Comparison of ENCODE assay signal across 8 mouse cellular contexts in genomic region chr11:70646691-70647650, GRCm38 (mm10). TPM values are rescaled to one million over a fixed set of nuclear protein-coding genes. Genes with fewer than 3 reads are reported as not detected.
A peak's percentile ranks its signal among the peaks of the same experiment; 100 is the strongest.
DNase-seq lines count a peak whose midpoint lies in the region; ATAC-seq and TF ChIP-seq lines count a peak whose summit lies in the region.

TSS of gene Rnf167 (plus strand) at chr11:70647235.
TSS of gene Slc25a11 (minus strand) at chr11:70647479.

- H3ac ChIP-seq in C2C12 (ENCODE audit: control insufficient read depth, insufficient read length, low read depth) (peak within 1 kb of the TSS; percentile 94), myocyte (ENCODE audit: control insufficient read depth, insufficient read length) (peak within 1 kb of the TSS; percentile 62)

- peaks cover 68% of the 10 kb centered on the region for H3K4me1 ChIP-seq in erythroblast, embryonic 14.5 days (ENCODE audit: control insufficient read depth)
- peaks cover 35% of the 10 kb centered on the region for H3K4me1 ChIP-seq in heart, embryonic 11.5 days (ENCODE audit: control insufficient read depth, insufficient read depth, low read length)
- peaks cover 52% of the 10 kb centered on the region for H3K4me1 ChIP-seq in kidney, embryonic 16.5 days (ENCODE audit: insufficient read depth, low read length)
- peaks cover 20% of the 10 kb centered on the region for H3K4me1 ChIP-seq in liver, adult 2 months (ENCODE audit: control insufficient read depth, insufficient read depth, low read length)

- H3K4me3 ChIP-seq in C2C12 (ENCODE audit: insufficient read depth, poor library complexity, severe bottlenecking) (peak within 1 kb of the TSS; percentile 92), myocyte (peak within 1 kb of the TSS; percentile 62)
- peak within 1 kb of the TSS; percentile 74 for H3K4me3 ChIP-seq in erythroblast, embryonic 14.5 days (replicated peaks)
- H3K4me3 ChIP-seq in heart, embryonic 11.5 days (ENCODE audit: low read depth, low read length) = peak within 1 kb of the TSS; percentile 76
- H3K4me3 ChIP-seq in kidney, embryonic 16.5 days (ENCODE audit: low read length) = peak within 1 kb of the TSS; percentile 68
- peak within 1 kb of the TSS; percentile 93 for H3K4me3 ChIP-seq in liver, adult 2 months (ENCODE audit: insufficient read depth, low read depth, low read length)

- H3K36me3 ChIP-seq in C2C12 (ENCODE audit: control insufficient read depth, insufficient read depth) (peaks cover 65% of the 10 kb centered on the region), myocyte (ENCODE audit: control insufficient read depth, insufficient read depth) (peaks cover 35% of the 10 kb centered on the region)
- H3K36me3 ChIP-seq in erythroblast, embryonic 14.5 days (ENCODE audit: control insufficient read depth) = peaks cover 68% of the 10 kb centered on the region
- peaks cover 42% of the 10 kb centered on the region for H3K36me3 ChIP-seq in heart, embryonic 11.5 days (ENCODE audit: control insufficient read depth, insufficient read depth, low read length)
- H3K36me3 ChIP-seq in kidney, embryonic 16.5 days (ENCODE audit: insufficient read depth, low read length) = peaks cover 52% of the 10 kb centered on the region
- peaks cover 28% of the 10 kb centered on the region for H3K36me3 ChIP-seq in liver, adult 2 months (ENCODE audit: control insufficient read depth, insufficient read depth, low read length)
- H3K36me3 ChIP-seq in splenic B cell, adult 2 months (ENCODE audit: control insufficient read depth, insufficient read depth, low read length, poor library complexity, severe bottlenecking) = peaks cover 13% of the 10 kb centered on the region

- peak within 1 kb of the TSS; percentile 94 for H3K27ac ChIP-seq in heart, embryonic 11.5 days (ENCODE audit: low read depth, low read length)
- H3K27ac ChIP-seq in kidney, embryonic 16.5 days (ENCODE audit: low read length) = peak within 1 kb of the TSS; percentile 99
- H3K27ac ChIP-seq in liver, adult 2 months (replicated peaks; ENCODE audit: insufficient read depth, low read depth, low read length) = peak within 1 kb of the TSS; percentile 98

- H3K9ac ChIP-seq in heart, embryonic 11.5 days (ENCODE audit: low read depth, low read length) = peak within 1 kb of the TSS; percentile 91
- H3K9ac ChIP-seq in kidney, embryonic 16.5 days (replicated peaks; ENCODE audit: low read length) = peak within 1 kb of the TSS; percentile 97
- peak within 1 kb of the TSS; percentile 98 for H3K9ac ChIP-seq in liver, adult 2 months (ENCODE audit: low read depth, low read length)

- peaks cover 71% of the 10 kb centered on the region for H3K79me2 ChIP-seq in C2C12 (ENCODE audit: control insufficient read depth, insufficient read depth)
- peaks cover 19% of the 10 kb centered on the region; the same call in 1 of the 2 replicates for H3K79me2 ChIP-seq in liver, adult 2 months (ENCODE audit: control insufficient read depth, insufficient read depth, low read length)
- peaks cover 39% of the 10 kb centered on the region for H3K79me2 ChIP-seq in myocyte (ENCODE audit: control insufficient read depth, insufficient read depth)

- H3K27me3 ChIP-seq in C2C12 (ENCODE audit: control insufficient read depth, insufficient read depth, insufficient read length) = no peaks in the 10 kb centered on the region
- H3K27me3 ChIP-seq in erythroblast, embryonic 14.5 days (ENCODE audit: control insufficient read depth) = no peaks in the 10 kb centered on the region
- H3K27me3 ChIP-seq in heart, embryonic 11.5 days (ENCODE audit: control insufficient read depth, insufficient read depth, low read length) = no peaks in the 10 kb centered on the region
- H3K27me3 ChIP-seq in kidney, embryonic 16.5 days (ENCODE audit: insufficient read depth, low read length) = no peaks in the 10 kb centered on the region
- no peaks in the 10 kb centered on the region for H3K27me3 ChIP-seq in liver, adult 2 months (ENCODE audit: control insufficient read depth, insufficient read depth, low read length)
- H3K27me3 ChIP-seq in myocyte (ENCODE audit: control insufficient read depth, insufficient read depth, insufficient read length) = no peaks in the 10 kb centered on the region
- H3K27me3 ChIP-seq in splenic B cell, adult 2 months (ENCODE audit: control insufficient read depth, insufficient read depth, low read length, poor library complexity, severe bottlenecking) = no peaks in the 10 kb centered on the region

- TF ChIP-seq CTCF in C2C12 (IDR thresholded peaks at IDR 0.05; ENCODE audit: control insufficient read depth, insufficient read depth, insufficient read length) = peak; percentile 21
- no peak for TF ChIP-seq CTCF in brain, embryonic 14.5 days (IDR thresholded peaks at IDR 0.05; ENCODE audit: borderline replicate concordance, extremely low read depth, insufficient read depth, insufficient read length)
- no peak for TF ChIP-seq CTCF in liver, adult 2 months (IDR thresholded peaks at IDR 0.05; ENCODE audit: low read depth, low read length)

- TF ChIP-seq POLR2A in brain, embryonic 14.5 days (IDR thresholded peaks at IDR 0.05; ENCODE audit: borderline replicate concordance, extremely low read depth, insufficient read depth, insufficient read length, poor library complexity, severe bottlenecking) = peak; percentile 78
- TF ChIP-seq POLR2A in liver, adult 2 months (IDR thresholded peaks at IDR 0.05; ENCODE audit: extremely low read depth, insufficient read depth, low read length) = peak; percentile 91
- TF ChIP-seq POLR2A in myocyte (IDR thresholded peaks at IDR 0.05; ENCODE audit: insufficient read length, low read depth) = peak; percentile 95

- peak within 1 kb of the TSS; percentile 93 for H3K4me2 ChIP-seq in heart, embryonic 11.5 days
- H3K4me2 ChIP-seq in kidney, embryonic 16.5 days (replicated peaks; ENCODE audit: low read depth, low read length) = peak within 1 kb of the TSS; percentile 97
- peak within 1 kb of the TSS; percentile 95 for H3K4me2 ChIP-seq in myocyte (ENCODE audit: low read depth)

- peak; percentile 99 for DNase-seq in brain, embryonic 14.5 days (ENCODE audit: low read depth)
- peak; percentile 93 for DNase-seq in liver, adult 2 months (ENCODE audit: extremely low read depth, low read depth, low spot score)
- DNase-seq in splenic B cell, adult 2 months (ENCODE audit: low read depth, low spot score) = peak; percentile 98

- peak; percentile 83 for ATAC-seq in heart, embryonic 11.5 days (replicated peaks; ENCODE audit: insufficient number of reproducible peaks, low FRiP score, low TSS enrichment)
- peak; percentile 89 for ATAC-seq in kidney, embryonic 16.5 days (ENCODE audit: low FRiP score, low TSS enrichment)

- WGBS in heart, embryonic 11.5 days (ENCODE audit: insufficient replicate concordance) = under 1% methylated on average over 63 of the region's 63 CpGs
- under 1% methylated on average over 63 of the region's 63 CpGs for WGBS in kidney, embryonic 16.5 days
- WGBS in liver, adult 2 months = under 1% methylated on average over 63 of the region's 63 CpGs

- H3K9me3 ChIP-seq in erythroblast, embryonic 14.5 days (ENCODE audit: control insufficient read depth, low read length) = no peaks in the 10 kb centered on the region
- no peaks in the 10 kb centered on the region for H3K9me3 ChIP-seq in heart, embryonic 11.5 days (replicated peaks; ENCODE audit: control insufficient read depth, low read length)
- H3K9me3 ChIP-seq in kidney, embryonic 16.5 days (ENCODE audit: low read length) = no peaks in the 10 kb centered on the region

- peaks cover 39% of the 10 kb centered on the region for H3K79me3 ChIP-seq in C2C12 (ENCODE audit: low read depth)

TF ChIP-seq in C2C12, 6 proteins besides CTCF, POLR2A, EP300 and RAD21:
- TF ChIP-seq MYOG (IDR thresholded peaks at IDR 0.05; ENCODE audit: control insufficient read depth, extremely low read depth, insufficient read length) (no peak), MAX (IDR thresholded peaks at IDR 0.05) (peak; percentile 24)

TF ChIP-seq in myocyte, 11 proteins besides CTCF, POLR2A, EP300 and RAD21:
- TF ChIP-seq MYOG (IDR thresholded peaks at IDR 0.05; ENCODE audit: control insufficient read depth in 1 of 3, insufficient read depth in 1 of 3, insufficient read length in 2 of 3, low read depth in 2 of 3) (peak in 2 of 3 experiments; percentile 46), REST (IDR thresholded peaks at IDR 0.05; ENCODE audit: insufficient read depth, insufficient read length) (no peak), USF1 (IDR thresholded peaks at IDR 0.05; ENCODE audit: low read depth) (no peak), MYOD1 (IDR thresholded peaks at IDR 0.05; ENCODE audit: control insufficient read depth in 1 of 3, insufficient read length in 2 of 3, low read depth in 2 of 3) (peak in 1 of 3 experiments; percentile 35), TCF3 (IDR thresholded peaks at IDR 0.05; ENCODE audit: insufficient read length, low read depth) (no peak), POLR2AphosphoS2 (IDR thresholded peaks at IDR 0.05; ENCODE audit: insufficient read length, low read depth) (peak; percentile 89), TCF12 (IDR thresholded peaks at IDR 0.05; ENCODE audit: insufficient read depth, poor library complexity, severe bottlenecking) (no peak), SRF (IDR thresholded peaks at IDR 0.05; ENCODE audit: control insufficient read depth, insufficient read length, low read depth) (no peak), CEBPB (IDR thresholded peaks at IDR 0.05; ENCODE audit: insufficient read depth, poor library complexity, severe bottlenecking) (no peak)

RNA-seq across cellular contexts. Expression of gene Rnf167, which starts in this region (rescaled TPM):
- polyA plus RNA-seq in C2C12 (2012; fragmentation: generic; extraction: Trizol) (9.0 TPM), myocyte (2012; fragmentation: generic; extraction: Trizol) (16.7 TPM)
- polyA plus RNA-seq in brain, embryonic 14.5 days (2012; rRNA removed) = 91.1 and 127 TPM in 2 replicates
- 24.0 and 33.2 TPM in 2 replicates for polyA plus RNA-seq in erythroblast, embryonic 14.5 days (2012)
- polyA plus RNA-seq in heart, embryonic 11.5 days (2014; fragmentation: Nextera tagmentation; extraction: Ambion mirVana) = 66.8 and 76.9 TPM in 2 replicates
- 130 and 137 TPM in 2 replicates for polyA plus RNA-seq in kidney, embryonic 16.5 days (2015; fragmentation: Nextera tagmentation; extraction: Ambion mirVana)
- 34.3 and 37.7 TPM in 2 replicates for total RNA-seq in liver, adult 2 months (2014; rRNA removed)
- polyA plus RNA-seq in liver, adult 2 months (2012; rRNA removed) = 68.4 and 75.4 TPM in 2 replicates

RNA-seq across cellular contexts. Expression of gene Slc25a11, which starts in this region (rescaled TPM):
- polyA plus RNA-seq in C2C12 (2012; fragmentation: generic; extraction: Trizol) = 136 TPM
- 129 and 149 TPM in 2 replicates for polyA plus RNA-seq in brain, embryonic 14.5 days (2012; rRNA removed)
- polyA plus RNA-seq in erythroblast, embryonic 14.5 days (2012) = 2.2 and 2.4 TPM in 2 replicates
- polyA plus RNA-seq in heart, embryonic 11.5 days (2014; fragmentation: Nextera tagmentation; extraction: Ambion mirVana) = 221 and 245 TPM in 2 replicates
- polyA plus RNA-seq in kidney, embryonic 16.5 days (2015; fragmentation: Nextera tagmentation; extraction: Ambion mirVana) = 229 and 235 TPM in 2 replicates
- 108 and 109 TPM in 2 replicates for total RNA-seq in liver, adult 2 months (2014; rRNA removed)
- polyA plus RNA-seq in liver, adult 2 months (2012; rRNA removed) = 113 and 118 TPM in 2 replicates
- polyA plus RNA-seq in myocyte (2012; fragmentation: generic; extraction: Trizol) = 165 TPM

Comparison
In these comparisons a context has a peak if more than half of its experiments do, and no peak if none do; other contexts are left out.
1. Peak in every context shown above with its lines: DNase-seq, ATAC-seq, H3K4me3 ChIP-seq and H3K27ac ChIP-seq.
2. RNA of gene Slc25a11 (polyA plus RNA-seq): 229 to 235 TPM in kidney, embryonic 16.5 days, 221 to 245 TPM in heart, embryonic 11.5 days, 165 TPM in myocyte (single experiment), 136 TPM in C2C12 (single experiment), 129 to 149 TPM in brain, embryonic 14.5 days and 113 to 118 TPM in liver, adult 2 months; 2.2 to 2.4 TPM in erythroblast, embryonic 14.5 days; every median in the first group is over 10 times any median in the second.